Mouse (Mus musculus) embryonic fibroblast, embryonic 13.5 days (primary cell): ENCODE data around the gene Cd200r3. TPM values are rescaled to one million over a fixed set of nuclear protein-coding genes. Genes with fewer than 3 reads are reported as not detected.

Experiments
- H3K27ac ChIP-seq: 2 replicates; pipeline ENCODE4 v1.5.1; 2012; ENCODE audit warnings: low read length, control low read depth, inconsistent platforms; ENCODE audit not compliant: insufficient read depth
- H3K4me1 ChIP-seq: 2 replicates; pipeline ENCODE4 v1.6.1; 2011; ENCODE audit warnings: low read length; ENCODE audit not compliant: control insufficient read depth, insufficient read depth
- H3K4me3 ChIP-seq: 2 replicates; pipeline ENCODE4 v1.5.1; 2011; ENCODE audit warnings: mild to moderate bottlenecking, control low read depth, low read length; ENCODE audit not compliant: insufficient read depth
- CTCF ChIP-seq: IDR thresholded peaks from 2 replicates; pipeline ENCODE4 v1.5.1; 2011; ENCODE audit warnings: mild to moderate bottlenecking, control low read depth, low read length, moderate library complexity, borderline replicate concordance; ENCODE audit not compliant: insufficient read depth
- POLR2A ChIP-seq: IDR thresholded peaks from 2 replicates; pipeline ENCODE4 v1.6.1; 2011; ENCODE audit warnings: low read depth, mild to moderate bottlenecking, control low read depth, low read length, moderate library complexity
- polyA plus RNA-seq: library from polyadenylated mRNA; stranded (reverse); fragments of >200 nt; gene quantifications from 2 replicates; pipeline ENCODE4 v1.2.4, GENCODE M21; 2011; ENCODE audit warnings: low read depth; ENCODE audit not compliant: missing spikeins, insufficient read length

The Cd200r3 gene
- polyA plus RNA-seq, 1 experiment: not detected

- TF ChIP-seq POLR2A (no peak), CTCF (no peak)
- H3K4me1 ChIP-seq: no peaks in the 10 kb centered on the region
- H3K27ac ChIP-seq: no peak overlapping the region
- H3K4me3 ChIP-seq: no peak overlapping the region
These were observed 42.6 kb downstream of the Cd200r3 start for GRCm38 (mm10) chr16:44986029-44986428.

- Histone ChIP-seq H3K27ac (no peak overlapping the region), H3K4me1 (no peaks in the 10 kb centered on the region), H3K4me3 (no peak overlapping the region)
- no peak for TF ChIP-seq CTCF
- TF ChIP-seq POLR2A: no peak
These were observed 45.3 kb downstream of the Cd200r3 start for GRCm38 (mm10) chr16:44988667-44989357.

- peaks cover 6% of the 10 kb centered on the region; the same call in 1 of the 2 replicates for H3K4me1 ChIP-seq
- H3K27ac ChIP-seq: no peak overlapping the region
- no peak overlapping the region for H3K4me3 ChIP-seq
- TF ChIP-seq POLR2A (no peak), CTCF (no peak)
These were observed 50.0 kb downstream of the Cd200r3 start for GRCm38 (mm10) chr16:44993319-44994019.

GRCm38 (mm10) chr16:44994206-44994953 is 50.9 kb downstream of the Cd200r3 start:
- Histone ChIP-seq H3K4me3 (no peak overlapping the region), H3K4me1 (peaks cover 6% of the 10 kb centered on the region; the same call in 1 of the 2 replicates), H3K27ac (peak overlapping the region; percentile 52)
- TF ChIP-seq POLR2A (no peak), CTCF (no peak)

GRCm38 (mm10) chr16:44995111-44995510 is 51.6 kb downstream of the Cd200r3 start:
- Histone ChIP-seq H3K27ac (no peak overlapping the region; the same call in 1 of the 2 replicates), H3K4me1 (peaks cover 6% of the 10 kb centered on the region; the same call in 1 of the 2 replicates), H3K4me3 (no peak overlapping the region)
- TF ChIP-seq CTCF (no peak), POLR2A (no peak)

- H3K4me1 ChIP-seq: peaks cover 6% of the 10 kb centered on the region; the same call in 1 of the 2 replicates
- no peak for TF ChIP-seq CTCF
- no peak for TF ChIP-seq POLR2A
- no peak overlapping the region for H3K4me3 ChIP-seq
- H3K27ac ChIP-seq: no peak overlapping the region
These were observed 53.2 kb downstream of the Cd200r3 start for GRCm38 (mm10) chr16:44996701-44997100.

GRCm38 (mm10) chr16:44999537-44999936 is 56.1 kb downstream of the Cd200r3 start:
- Histone ChIP-seq H3K4me1 (peaks cover 5% of the 10 kb centered on the region; the same call in 1 of the 2 replicates), H3K4me3 (no peak overlapping the region), H3K27ac (no peak overlapping the region)
- TF ChIP-seq CTCF (no peak), POLR2A (no peak)

GRCm38 (mm10) chr16:45004443-45004842 is 61.0 kb downstream of the Cd200r3 start:
- TF ChIP-seq CTCF (no peak), POLR2A (no peak)
- H3K27ac ChIP-seq: no peak overlapping the region
- no peak overlapping the region for H3K4me3 ChIP-seq
- no peaks in the 10 kb centered on the region for H3K4me1 ChIP-seq

- TF ChIP-seq POLR2A (no peak), CTCF (no peak)
- Histone ChIP-seq H3K4me1 (no peaks in the 10 kb centered on the region), H3K4me3 (no peak overlapping the region), H3K27ac (no peak overlapping the region)
These were observed 61.8 kb downstream of the Cd200r3 start for GRCm38 (mm10) chr16:45005280-45005679.
